Mouse (Mus musculus): ENCODE results near the gene Neurod2.

Neurod2 gene

DNA sequence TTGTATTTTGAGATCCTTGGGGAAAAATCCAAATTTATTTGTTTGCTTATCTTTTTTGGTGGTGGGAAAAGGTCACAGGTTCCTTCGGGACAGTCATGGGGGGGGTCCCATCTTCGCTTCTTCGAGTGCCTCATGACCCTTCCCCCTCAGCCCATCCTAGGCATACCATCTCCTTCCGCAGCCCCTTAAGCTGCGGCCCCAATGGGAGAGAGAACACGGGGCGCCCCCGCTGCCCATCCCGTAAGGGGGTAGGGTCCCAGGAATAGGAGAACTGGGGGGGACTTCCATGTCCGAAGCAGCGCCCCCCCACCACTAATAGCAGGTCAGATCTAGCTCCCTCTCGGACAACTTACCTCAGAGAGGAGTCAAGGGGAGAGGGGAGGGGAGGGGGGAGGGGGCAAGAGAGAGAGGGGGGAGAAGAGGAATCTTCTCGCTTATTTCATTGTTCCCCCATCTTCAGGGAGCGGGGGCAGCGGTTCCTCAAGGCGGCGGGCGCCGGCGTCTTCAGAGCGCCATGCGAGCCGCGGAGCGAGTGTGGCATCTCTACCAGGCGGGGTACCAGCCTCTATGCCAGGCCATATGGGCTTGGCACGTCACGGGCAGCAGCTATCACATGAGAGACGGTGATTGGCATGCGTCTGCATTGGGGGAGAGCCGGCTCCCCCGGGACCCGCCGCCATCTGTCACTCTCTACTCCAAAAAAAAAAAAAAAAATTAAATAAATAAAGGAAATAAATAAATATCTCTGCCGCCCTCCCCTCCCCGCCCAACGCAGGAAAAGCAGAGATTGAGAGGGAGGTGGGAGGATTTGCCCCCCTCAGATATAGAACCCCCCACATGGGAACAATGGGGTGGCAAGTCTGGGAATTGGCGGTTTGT, at the start of gene Neurod2:
Gene Neurod2, minus strand, starts transcription at position 568 of the 879 bp plus-strand sequence.
- DNase-seq (ENCODE audit: low spot score in 2 of 2) = peak; percentile 67 to 78

- DNase-seq (ENCODE audit: low spot score in 2 of 2) = no peak
Measured at GRCm38 (mm10) chr11:98377787-98378186, 48.3 kb upstream of the Neurod2 start.

DNA sequence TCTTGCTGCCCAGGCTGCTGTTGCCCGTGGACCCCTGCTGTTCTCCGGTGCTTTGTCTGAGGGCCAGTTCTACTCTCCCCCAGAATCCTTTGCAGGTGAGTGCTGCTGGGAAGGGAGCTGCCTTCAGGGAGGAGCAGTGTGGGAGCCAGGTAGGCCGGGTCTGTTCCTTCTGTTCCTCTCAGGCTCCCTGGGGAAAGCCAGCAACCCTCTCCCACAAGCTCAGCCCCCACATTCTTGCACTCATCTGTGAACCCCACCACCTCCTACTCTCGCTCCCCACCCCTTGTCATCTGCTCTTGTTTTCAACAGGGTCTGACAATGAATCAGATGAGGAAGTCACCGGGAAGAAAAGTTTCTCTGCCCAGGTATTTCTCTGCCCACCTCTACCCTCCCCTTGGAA, 47.3 kb upstream of the Neurod2 start:
- DNase-seq (ENCODE audit: low spot score in 2 of 2) = no peak

GRCm38 (mm10) chr11:98374266-98374665, 44.8 kb upstream of the Neurod2 start:
- DNase-seq (ENCODE audit: low spot score in 2 of 2) = no peak

DNA sequence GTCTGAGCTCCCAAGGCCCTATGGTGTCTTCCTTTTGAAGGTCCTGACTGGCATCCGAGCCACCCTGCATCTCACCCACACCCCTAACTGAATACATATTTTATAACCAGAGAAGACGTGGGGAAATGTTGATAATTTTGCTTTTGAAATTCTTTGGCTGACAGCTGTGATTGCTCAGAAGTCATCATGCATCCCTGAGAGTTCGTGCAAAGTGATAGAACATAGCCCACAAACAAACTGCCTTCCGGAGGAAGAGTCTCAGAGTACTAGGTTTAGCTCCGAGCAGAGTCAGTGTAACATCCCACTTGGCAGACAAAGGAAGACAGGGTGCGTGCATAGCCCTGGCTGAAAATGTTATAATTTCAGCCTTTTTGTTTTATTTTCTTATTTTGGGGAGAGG, 43.8 kb upstream of the Neurod2 start:
- DNase-seq (ENCODE audit: low spot score in 2 of 2) = no peak

- no peak for DNase-seq (ENCODE audit: low spot score in 2 of 2)
Measured at GRCm38 (mm10) chr11:98372406-98372805, 43.0 kb upstream of the Neurod2 start.

- no peak for DNase-seq (ENCODE audit: low spot score in 2 of 2)
Measured at GRCm38 (mm10) chr11:98371556-98372240, 42.2 kb upstream of the Neurod2 start.

- DNase-seq (ENCODE audit: low spot score in 2 of 2) = no peak
Measured at GRCm38 (mm10) chr11:98370588-98370987, 41.1 kb upstream of the Neurod2 start.

DNA sequence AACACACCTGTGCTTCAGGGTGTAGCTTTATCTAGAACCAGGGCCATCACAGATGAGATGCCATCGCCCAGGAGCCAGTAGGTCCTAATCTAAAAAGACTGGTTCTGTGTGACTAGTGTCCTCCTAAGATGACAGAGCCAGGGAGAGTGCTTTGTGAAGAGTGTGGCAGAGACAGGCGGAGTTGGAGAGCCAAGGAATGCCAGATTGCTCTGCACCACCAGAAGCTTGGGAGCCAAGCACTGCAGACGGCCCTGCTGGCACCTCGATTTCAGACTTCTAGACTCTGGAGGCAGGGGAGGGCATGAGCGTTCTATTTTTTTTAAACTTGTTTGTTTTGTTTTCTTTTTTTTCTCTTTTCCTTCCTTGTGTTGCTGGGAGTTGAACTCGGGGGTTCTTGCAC, 39.9 kb upstream of the Neurod2 start:
- DNase-seq (ENCODE audit: low spot score in 2 of 2) = no peak

DNA sequence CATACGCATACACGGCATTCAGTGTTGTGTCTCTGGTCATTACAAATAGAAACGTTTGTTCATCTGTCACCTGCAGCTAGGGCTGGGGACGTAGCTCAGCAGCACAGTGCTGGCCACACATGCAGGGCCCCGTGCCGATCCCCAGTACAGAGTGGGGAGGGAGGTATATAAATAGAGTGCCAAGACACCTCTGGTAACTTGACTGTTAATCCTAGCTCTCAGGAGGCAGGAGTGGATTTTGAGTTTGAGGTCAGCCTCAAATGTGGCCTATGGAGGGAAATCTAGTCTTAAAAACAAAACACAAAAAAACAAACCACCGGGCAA, 38.4 kb upstream of the Neurod2 start:
- no peak for DNase-seq (ENCODE audit: low spot score in 2 of 2)

- DNase-seq (ENCODE audit: low spot score in 2 of 2) = peak in 1 of 2 experiments; percentile 61
Measured at GRCm38 (mm10) chr11:98367171-98367862, 37.9 kb upstream of the Neurod2 start.

DNA sequence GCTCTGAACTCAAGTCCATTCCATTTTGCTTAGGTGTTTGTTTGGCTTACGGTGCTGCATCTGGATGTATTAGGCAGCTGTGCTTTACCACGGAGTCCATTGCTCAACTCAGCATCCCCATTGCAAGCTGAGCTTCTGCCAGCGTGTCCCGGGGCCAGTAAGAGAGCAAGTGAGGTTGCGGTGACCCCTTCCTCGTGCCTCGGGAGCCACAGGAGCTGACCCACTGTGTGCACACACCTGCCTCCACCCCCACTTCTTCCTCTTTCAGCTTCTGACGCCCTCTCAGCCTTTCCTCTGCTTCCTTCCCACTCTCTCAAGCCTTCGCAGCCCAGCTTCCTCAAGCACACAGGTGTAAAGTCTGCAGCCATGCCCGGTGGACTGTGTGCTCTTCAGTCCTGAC, 36.8 kb upstream of the Neurod2 start:
- no peak for DNase-seq (ENCODE audit: low spot score in 2 of 2)

- no peak for DNase-seq (ENCODE audit: low spot score in 2 of 2)
Measured at GRCm38 (mm10) chr11:98364410-98364809, 35.0 kb upstream of the Neurod2 start.

GRCm38 (mm10) chr11:98363817-98364216, 34.4 kb upstream of the Neurod2 start:
- DNase-seq (ENCODE audit: low spot score in 2 of 2) = no peak

DNA sequence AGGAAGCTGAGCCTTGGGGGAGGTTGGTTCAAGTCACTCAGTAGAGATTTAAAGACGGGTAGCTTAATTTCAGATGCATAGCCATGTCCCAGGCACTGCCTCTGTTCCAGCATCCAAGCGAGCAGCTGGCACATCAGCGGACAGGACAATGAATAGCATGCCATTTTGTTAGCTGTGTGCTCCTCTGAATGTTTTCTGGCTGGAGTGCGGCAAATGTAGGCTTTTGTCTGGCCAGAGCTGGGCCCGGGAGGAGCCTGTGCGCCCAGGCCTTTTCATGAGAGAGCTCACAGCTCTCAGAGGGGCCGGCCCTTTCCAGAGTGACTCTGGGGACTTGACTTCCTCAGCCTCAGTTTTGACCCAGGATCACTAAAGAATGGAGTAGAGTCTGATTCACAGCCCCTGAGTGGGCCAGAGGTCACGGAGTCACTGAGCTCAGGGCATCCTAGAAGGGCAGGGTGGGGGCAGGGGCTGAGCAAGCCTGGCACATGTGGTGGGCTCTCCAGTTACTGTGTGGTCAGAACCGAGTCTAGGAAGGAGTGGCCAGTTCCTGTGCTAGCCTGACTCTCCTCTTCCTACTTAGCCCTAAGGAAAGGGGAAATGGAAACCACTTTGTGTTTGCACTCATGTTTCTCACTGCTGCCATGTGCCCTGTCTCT, 31.5 kb upstream of the Neurod2 start:
- no peak for DNase-seq (ENCODE audit: low spot score in 2 of 2)

DNA sequence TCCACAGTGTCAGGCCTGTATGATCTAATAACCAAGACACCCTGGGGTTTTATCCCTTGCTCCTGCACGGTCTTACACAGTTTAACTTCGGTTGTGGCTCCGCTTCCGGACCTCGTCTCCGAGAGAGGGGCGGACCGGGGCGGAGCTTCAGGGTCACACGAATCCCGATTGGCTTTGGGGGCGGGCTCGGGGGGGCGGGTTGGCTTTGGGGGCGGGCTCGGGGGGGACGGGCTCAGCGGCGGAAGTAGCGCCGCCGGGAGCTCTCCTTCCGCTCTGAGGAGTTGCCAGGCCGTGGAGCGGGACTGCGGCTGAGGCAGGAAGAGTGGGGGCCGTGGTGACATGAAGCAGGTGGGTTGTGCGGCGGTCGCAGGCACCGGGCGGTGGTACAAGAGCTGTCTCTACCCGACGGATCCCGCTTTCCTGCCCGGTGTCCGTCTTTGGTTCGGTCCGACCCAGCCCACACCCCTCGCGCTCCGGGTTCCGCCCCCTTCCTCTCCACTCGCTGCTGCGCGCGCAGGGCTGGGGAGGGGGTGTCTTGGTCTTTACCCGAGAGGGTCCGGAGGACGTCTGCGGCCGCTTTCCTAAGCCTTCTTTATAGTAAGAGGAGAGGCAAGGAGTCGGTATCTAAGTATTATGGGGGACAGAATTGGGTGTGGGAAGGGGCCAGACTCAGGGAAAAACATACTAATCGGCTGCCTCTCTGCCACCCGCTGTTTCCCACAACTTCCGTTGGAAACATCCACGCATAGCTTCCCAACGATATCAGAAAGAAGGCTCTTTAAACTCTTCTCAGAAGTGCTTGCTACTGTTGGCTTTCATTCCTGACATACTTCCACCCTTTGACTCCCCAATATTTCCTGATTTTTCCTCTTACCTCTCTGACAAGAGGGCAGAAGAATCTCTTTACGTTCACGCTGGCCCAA, 29.0 kb upstream of the Neurod2 start, which contains the start of gene Stard3:
Gene Stard3, plus strand, starts transcription at position 208 of the 923 bp plus-strand sequence.
- DNase-seq (ENCODE audit: low spot score in 2 of 2) = peak; percentile 80 to 82

DNA sequence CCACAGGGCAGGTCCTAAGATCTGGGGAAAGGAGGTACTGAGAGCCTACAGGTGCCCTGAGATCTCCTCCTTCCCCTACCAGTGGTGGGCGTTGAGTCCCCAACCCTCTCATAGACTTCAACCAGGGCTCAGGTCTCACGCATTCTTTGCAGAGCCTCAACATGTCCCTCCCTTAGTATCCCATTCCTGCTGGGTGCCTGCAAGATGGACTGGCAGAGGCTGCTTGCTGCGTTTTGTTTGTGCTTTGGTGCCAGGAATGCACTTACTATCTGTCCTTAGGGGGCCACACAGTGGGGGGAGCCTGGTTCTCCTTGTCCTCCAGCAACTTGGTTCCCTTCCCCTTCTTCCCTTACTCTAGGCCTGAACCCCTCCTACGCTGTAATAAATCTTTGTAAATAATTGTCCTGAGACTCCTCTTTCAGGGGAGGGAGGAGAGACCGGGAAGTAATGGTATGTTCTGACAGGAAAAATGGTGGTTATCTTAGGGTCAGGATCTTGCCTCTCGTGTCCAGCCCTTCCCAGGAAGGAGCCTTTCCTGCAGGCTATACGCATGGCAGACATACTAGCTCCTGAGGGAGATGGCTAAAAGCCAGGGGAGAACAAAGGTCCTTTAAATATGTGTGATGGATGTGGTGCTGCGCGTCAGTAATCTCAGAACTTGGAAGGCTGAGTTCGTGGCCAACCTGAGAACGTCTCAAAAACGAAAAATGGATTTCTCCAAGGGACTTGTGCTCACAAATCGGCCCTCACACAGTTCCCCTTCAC, 28.1 kb upstream of the Neurod2 start:
- no peak for DNase-seq (ENCODE audit: low spot score in 2 of 2)

DNA sequence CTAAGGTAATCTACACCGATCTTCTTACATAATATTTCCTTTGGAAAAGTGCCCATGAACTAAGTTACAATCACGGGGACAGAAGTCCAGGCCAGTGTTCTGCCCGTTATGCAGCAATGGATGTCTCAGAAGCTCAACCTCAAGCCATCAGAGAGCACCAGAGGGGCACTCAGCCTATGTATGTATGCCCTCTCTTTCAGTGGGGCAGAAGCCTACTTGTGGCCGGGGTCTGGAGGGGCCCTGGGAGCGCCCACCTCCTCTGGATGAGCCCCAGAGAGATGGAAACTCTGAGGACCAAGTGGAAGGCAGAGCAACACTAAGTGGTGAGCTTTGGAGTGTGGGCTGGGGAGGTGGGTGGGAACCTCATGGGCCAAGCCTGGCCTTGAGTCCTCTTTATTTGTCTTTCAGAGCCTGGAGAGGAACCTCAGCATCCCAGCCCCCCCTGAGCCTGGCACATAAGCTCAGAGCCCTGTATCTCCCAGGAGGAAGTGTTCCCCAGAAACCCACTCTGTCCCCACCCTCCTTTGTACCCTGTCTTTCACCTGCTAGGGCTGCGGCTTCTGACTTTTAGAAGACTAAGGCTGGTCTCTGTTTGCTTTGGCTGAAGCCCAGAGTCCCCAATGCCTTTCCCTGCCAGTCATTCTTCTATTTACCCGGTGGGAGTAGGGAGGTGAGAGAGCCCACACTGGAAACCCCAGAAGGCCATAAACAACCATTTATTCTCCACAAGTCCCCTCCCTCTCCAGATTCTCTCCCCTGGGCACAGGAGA, 27.4 kb upstream of the Neurod2 start:
- DNase-seq (ENCODE audit: low spot score in 2 of 2) = no peak

DNA sequence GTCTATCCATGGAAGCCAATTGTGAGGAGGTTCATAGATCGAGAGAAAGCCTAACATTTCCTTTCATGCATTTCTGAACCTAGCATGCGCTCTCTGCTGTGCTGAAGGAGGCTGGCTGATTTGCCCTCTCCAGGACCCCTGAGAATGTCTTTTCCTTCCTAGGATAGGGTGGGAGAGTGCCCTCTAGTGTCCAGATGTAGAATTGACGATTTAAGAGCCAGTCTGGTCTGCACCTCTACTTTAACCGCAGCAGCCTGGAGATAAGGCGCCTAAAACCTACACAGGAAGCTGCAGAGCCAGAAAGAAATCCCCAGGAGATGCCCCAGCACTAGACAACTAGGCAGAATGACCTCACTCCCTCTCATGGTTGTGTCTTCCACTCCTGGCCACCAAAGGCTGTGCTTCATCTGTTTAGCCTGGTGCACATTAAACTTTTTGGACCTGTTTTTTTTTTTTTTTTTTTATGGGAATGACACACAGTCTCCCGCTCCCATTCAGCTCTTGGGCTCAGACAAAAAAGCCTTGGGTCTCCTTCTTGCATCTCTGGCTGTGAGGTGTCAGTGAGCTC, 26.4 kb upstream of the Neurod2 start:
- no peak for DNase-seq (ENCODE audit: low spot score in 2 of 2)
